Mouse (Mus musculus) bone marrow macrophage, adult 2 months (primary cell): ENCODE data around the gene 1190005I06Rik. TPM values are rescaled to one million over a fixed set of nuclear protein-coding genes. Genes with fewer than 3 reads are reported as not detected.
A peak's percentile ranks its signal among the peaks of the same experiment; 100 is the strongest.

Source experiments
- H3K27ac ChIP-seq: 2 replicates; pipeline ENCODE4 v1.5.1; 2012; ENCODE audit warnings: low read depth, low read length; ENCODE audit not compliant: insufficient read depth
- H3K4me1 ChIP-seq: 2 replicates; pipeline ENCODE4 v1.6.1; 2012; ENCODE audit warnings: low read length; ENCODE audit not compliant: control insufficient read depth, insufficient read depth
- H3K4me3 ChIP-seq: 2 replicates; pipeline ENCODE4 v1.5.1; 2012; ENCODE audit warnings: mild to moderate bottlenecking, low read length, moderate library complexity; ENCODE audit not compliant: insufficient read depth
- CTCF ChIP-seq: IDR thresholded peaks from 2 replicates; pipeline ENCODE4 v1.5.1; 2012; ENCODE audit warnings: low read depth, mild to moderate bottlenecking, low read length, moderate library complexity
- POLR2A ChIP-seq: IDR thresholded peaks from 2 replicates; pipeline ENCODE4 v1.6.1; 2012; ENCODE audit warnings: mild to moderate bottlenecking, low read depth, low read length, borderline replicate concordance
- polyA plus RNA-seq: library from polyadenylated mRNA; stranded (reverse); fragments of >200 nt; gene quantifications from 2 replicates; pipeline ENCODE4 v1.2.4, GENCODE M21; 2012; ENCODE audit not compliant: missing spikeins, insufficient read depth, insufficient read length

1190005I06Rik gene
- polyA plus RNA-seq, 1 experiment: 1.1 TPM

DNA sequence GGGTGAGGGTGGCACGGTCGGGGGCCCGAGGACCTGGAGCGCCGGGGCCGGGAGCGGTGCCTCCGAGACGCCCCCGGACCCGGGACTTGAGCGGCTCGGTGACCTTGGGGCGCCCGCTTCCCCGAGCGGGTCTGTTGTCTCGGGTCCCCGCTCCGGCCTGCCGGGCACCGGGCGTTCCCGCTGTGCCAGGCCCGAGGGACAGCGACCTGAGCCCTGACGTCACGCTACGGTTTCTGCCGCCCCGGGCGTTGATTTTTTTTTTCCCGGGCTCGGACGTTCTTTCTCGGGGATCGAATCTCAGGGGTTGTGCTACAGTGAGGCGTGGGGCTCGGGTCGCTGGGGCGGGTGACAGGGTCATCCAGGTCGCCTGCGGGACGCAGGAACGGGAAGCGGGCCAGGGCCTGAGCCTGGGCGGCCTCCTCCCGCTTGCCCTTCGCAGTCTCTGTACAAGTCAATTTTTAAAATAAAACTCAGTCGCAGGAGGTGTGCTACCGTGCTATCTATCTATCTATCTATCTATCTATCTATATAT is 21.0 kb upstream of the 1190005I06Rik start, which contains the start of gene Emc8:
TSS of gene Emc8 (minus strand) at position 200 of the 532 bp plus-strand sequence.
- Histone ChIP-seq H3K27ac (peak within 1 kb of the TSS; percentile 75), H3K4me1 (peaks cover 55% of the 10 kb centered on the region), H3K4me3 (peak within 1 kb of the TSS; percentile 99)
- TF ChIP-seq POLR2A (no peak), CTCF (no peak)

DNA sequence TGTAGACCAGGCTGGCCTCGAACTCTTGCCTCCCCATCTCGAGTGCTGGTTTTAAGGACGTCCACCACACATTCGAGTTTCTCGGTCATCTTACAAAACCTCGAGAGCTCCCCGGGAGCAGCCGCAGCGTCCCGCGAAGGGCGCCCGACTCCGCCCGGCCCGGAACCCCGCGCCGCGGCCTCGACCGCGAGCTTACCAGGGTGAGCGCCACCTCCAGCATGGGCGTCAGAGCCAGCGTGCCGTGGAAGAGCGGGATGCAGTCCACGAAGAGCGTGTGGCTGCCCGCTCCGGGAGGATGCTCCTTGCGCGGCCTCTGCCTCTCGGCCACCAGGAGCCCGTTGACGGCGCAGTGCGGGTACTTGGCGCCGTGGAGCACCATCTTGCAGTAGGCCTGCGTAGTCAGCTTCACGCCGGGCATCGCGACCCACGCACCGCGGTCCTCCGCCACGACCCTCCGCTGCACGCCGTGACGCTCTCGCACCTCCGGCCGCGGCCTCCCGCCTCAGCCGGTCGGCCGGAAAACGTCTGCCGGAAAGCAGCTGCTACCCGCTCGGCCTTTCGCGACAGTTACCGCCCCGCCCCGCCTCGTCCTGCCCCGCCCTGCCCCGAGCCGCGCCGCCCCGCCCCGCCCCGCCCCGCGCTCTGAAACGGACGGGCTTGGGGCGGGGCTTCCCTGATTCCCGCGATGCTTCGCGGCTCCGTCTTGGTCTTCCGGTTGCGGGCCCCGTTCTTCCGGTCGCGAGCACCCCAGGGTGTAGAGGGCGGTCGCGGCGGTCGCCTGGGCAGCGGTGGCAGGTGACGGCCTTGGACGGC is 20.3 kb upstream of the 1190005I06Rik start, which contains the start of the genes Gm27021 and Cox4i1:
TSS of gene Gm27021 (minus strand) at position 519 of the 813 bp plus-strand sequence.
TSS of gene Cox4i1 (plus strand) at position 662 of the 813 bp plus-strand sequence.
- no peak for TF ChIP-seq CTCF
- TF ChIP-seq POLR2A: no peak
- Histone ChIP-seq H3K27ac (peak within 1 kb of the TSS; percentile 75), H3K4me3 (peak within 1 kb of the TSS; percentile 99), H3K4me1 (peaks cover 54% of the 10 kb centered on the region)

DNA sequence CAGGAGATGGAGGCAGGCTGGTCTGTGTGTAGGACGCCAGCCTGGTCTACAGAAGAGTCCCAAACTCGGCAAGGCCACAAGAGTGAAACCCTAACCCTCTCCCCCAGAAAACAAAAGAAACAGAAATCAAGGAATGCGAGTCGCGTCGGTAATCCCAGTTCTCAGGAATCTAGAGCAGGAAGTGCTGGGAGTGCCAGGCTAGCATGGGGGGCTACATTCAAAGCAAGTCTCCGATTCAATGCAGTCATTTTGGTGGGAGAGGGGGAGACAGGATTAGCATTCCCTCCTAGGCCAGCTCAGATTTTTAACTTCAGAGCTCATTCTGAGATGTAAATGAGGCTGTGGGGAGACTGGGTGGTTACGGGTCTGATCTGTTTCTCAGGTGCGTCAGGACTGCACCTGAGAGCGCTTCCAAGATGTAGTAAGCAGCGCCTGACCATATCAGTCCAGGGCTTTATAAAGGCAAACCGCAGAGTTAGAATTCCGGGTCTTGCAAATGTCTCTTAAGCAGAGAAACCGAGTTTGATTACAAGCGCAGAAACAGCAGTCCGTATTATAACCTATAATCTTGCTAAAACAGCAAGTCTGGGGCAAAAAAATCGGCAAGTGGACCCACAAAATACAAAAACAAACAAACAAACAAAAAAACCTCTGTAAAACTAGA is 19.5 kb upstream of the 1190005I06Rik start:
- H3K27ac ChIP-seq: 0 out of 2 replicates have a peak overlapping the region, but pooled peaks have one; percentile 13
- peaks cover 46% of the 10 kb centered on the region for H3K4me1 ChIP-seq
- TF ChIP-seq POLR2A: no peak
- no peak for TF ChIP-seq CTCF
- peak overlapping the region; percentile 99 for H3K4me3 ChIP-seq

DNA sequence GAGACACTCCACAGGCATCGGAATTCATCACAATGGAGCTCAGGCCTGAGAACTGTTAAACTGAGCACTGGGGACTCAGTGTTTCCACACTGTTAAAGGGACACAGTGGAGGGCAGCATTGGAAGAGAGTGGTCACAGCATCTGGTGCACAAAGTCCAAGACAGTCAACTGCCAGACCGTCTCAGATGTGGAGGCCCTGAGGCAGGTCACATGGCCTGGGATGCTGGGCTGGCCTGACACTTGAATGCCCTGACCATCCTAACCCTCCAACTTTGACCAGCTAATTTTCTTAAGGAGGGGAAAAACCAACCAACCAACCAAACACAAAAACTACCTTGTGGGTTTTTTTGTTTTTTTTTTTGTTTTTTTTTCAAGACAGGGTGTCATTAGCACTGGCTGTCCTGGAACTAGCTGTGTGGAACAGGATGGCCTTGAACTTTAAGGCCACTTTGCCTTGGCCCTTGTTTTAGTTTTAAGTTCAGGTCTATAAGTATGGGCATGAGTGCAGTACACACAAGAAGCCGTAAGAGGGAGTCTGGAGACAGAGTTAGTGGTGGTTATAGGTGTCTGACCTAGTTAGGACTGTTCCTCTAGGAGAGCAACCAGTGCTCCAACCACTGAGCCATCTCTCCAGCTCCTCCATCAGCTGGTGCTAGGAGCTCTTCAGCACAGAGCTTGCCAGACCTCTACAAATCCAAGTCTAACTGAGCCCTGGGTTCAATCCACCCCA is 18.5 kb upstream of the 1190005I06Rik start:
- TF ChIP-seq POLR2A (no peak), CTCF (no peak)
- no peak overlapping the region for H3K27ac ChIP-seq
- peak overlapping the region; percentile 99; the same call in 1 of the 2 replicates for H3K4me3 ChIP-seq
- H3K4me1 ChIP-seq: peaks cover 37% of the 10 kb centered on the region

DNA sequence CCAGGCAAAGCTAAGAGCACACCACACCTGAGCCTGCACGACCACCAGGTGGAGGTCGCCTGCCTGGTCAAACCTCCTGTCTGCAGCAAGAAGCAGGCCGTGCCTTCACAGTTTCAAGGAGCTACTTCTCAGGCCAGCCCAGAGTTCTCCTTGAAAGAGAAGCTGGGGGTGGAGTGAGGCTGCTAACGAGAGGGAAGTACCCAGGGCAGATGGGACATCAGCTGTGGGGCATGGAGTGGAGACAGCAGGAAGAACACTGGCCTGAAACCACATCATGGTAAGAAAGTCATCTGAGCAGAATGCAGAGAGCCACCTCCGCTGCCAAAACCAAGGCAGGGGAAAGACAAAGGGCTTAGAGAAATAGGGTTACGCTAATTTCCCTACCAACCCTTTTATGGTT is 17.1 kb upstream of the 1190005I06Rik start:
- Histone ChIP-seq H3K4me3 (peak overlapping the region; percentile 19; the same call in 1 of the 2 replicates), H3K4me1 (peaks cover 29% of the 10 kb centered on the region), H3K27ac (peak overlapping the region; percentile 23)
- no peak for TF ChIP-seq POLR2A
- TF ChIP-seq CTCF: no peak

DNA sequence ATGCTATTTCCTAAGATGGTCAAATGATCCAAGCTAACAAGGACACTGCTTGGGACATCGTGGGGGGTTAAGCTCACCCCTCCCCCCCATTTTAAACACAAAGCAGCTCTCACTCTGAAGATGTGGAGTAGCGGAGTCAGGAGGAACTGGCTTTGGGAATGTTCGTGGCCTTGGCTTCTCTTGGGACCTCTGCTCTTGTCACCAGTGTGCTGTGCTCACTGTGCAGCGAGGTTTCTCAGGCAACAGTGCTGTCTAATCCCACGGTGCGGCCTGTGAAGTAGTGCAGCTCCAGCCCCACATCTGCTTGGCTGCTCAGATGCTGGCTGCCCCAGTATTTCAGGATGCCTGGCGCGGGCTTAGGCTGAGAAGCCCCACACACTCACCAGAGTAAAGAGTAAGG is 10.0 kb upstream of the 1190005I06Rik start:
- Histone ChIP-seq H3K4me1 (no peaks in the 10 kb centered on the region), H3K4me3 (no peak overlapping the region)
- TF ChIP-seq CTCF (no peak), POLR2A (no peak)

DNA sequence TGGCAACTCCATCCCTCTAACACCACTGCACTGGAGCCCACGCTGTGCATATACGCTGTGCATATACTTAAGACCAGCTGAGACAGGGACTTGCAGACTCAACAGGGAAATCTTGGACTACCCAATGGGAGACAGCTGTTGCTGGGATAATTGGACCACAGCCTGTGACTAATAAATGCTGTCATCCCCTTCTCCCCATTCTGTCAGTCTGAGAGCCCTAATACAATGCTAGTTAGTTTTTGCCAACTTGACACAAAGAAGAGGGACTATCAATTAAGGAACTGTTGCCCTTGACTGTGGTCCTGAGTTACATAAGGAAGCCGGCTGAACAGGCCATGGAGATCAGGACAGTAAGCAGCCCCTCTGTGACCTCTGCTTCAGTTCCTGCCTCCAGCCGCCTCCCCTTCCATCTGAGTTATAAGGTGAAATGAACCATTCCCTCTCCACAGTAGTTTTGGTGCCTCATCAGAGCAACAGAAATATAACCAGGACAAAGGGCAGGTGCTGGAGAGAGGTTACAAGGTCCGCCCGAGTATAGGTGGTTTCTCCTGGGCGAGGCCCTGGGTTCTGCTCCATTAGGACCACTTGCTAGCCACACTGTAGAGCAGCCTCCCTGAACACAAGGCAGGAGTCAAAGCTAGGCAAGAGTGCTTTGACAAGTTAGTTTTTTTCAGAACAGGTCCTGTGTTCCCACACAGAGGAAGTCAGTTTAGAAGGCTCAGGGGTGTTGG is 9.1 kb upstream of the 1190005I06Rik start:
- H3K4me1 ChIP-seq: no peaks in the 10 kb centered on the region

More for the DNA sequence above, 10.0 kb upstream of the 1190005I06Rik start:
- H3K27ac ChIP-seq: no peak overlapping the region

DNA sequence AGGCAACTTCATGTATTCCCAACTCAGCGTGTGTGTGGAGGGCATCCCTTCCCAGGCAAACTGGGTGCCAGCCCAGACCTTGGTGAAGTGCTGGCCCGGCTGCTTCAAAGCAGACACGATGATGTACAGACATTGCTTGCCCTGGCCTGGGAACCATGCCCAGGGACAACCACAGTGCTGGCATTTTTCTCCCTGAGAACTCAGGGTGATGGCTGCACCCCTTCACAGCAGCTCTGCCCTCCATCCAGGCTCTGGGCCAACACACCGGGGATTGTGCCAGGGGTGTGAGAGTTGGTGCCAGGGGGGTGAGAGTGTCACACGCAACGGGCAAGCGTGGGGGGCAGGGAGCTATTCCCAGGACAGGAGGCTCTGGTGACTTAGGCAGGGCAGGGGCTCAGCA is 2.8 kb downstream of the 1190005I06Rik start:
- H3K27ac ChIP-seq: no peak overlapping the region
- TF ChIP-seq POLR2A (no peak), CTCF (no peak)
- no peak overlapping the region for H3K4me3 ChIP-seq
- no peaks in the 10 kb centered on the region for H3K4me1 ChIP-seq

More for the DNA sequence above, 9.1 kb upstream of the 1190005I06Rik start:
- H3K27ac ChIP-seq: no peak overlapping the region
- H3K4me3 ChIP-seq: no peak overlapping the region
- TF ChIP-seq POLR2A: no peak
- TF ChIP-seq CTCF: no peak
